Mouse (Mus musculus): Measurements from ENCODE around the gene Auts2.

DNA sequence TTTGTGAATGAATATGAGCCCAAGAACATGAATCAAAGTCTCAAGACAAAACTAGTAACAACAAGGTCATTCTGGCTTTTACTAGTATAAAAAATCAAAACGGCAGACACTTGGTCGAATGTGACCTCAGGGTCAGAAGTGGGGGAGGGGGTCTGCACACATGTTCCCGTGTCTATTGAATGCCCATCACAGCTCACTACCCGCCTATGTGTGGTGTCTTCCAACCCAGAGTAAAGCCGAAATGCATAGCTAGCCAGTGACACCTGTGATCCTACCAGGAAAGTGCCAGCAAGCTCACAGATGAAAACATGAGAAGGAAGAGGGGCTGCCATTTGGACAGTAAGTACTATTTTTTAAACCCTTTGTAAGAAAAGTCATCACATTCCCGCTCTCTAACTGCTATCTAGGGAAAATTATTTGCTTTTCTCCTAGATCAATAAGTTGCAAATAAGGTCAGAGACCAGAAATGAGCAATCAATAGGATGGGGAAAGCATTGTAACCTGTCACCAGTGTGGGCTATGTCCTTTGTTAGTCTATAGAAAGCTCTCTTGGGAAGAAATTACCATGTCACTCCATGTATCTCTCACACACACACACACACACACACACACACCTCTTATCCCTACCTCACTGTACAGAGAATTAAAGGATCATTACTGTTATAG lies 94.6 kb downstream of the Auts2 start:
- TF ChIP-seq CTCF (conservative IDR thresholded peaks at IDR 0.05 in 1 of 2, IDR thresholded peaks at IDR 0.05 in 1 of 2; ENCODE audit: low read depth in 2 of 2, low read length in 2 of 2), result no peak
- TF ChIP-seq BHLHE40 (IDR thresholded peaks at IDR 0.05; ENCODE audit: low read depth, low read length), result no peak
- TF ChIP-seq POLR2A (IDR thresholded peaks at IDR 0.05; ENCODE audit: low read depth, low read length), result no peak
- TF ChIP-seq TBP (conservative IDR thresholded peaks at IDR 0.05; ENCODE audit: low read depth, low read length), result no peak
- no peak for TF ChIP-seq TCF12 (IDR thresholded peaks at IDR 0.05; ENCODE audit: low read depth, low read length)
- no peak for TF ChIP-seq MXI1 (IDR thresholded peaks at IDR 0.05; ENCODE audit: low read depth, low read length)
- no peak for TF ChIP-seq GABPA (IDR thresholded peaks at IDR 0.05; ENCODE audit: insufficient replicate concordance, low read depth, low read length)

All from CH12.LX (cell line).